Mouse (Mus musculus): ENCODE measurements around the gene Gtf2h4. TPM values are rescaled to one million over a fixed set of nuclear protein-coding genes. Genes with fewer than 3 reads are reported as not detected.

Gene Gtf2h4
- polyA plus RNA-seq, 1 experiment: 17.2 TPM

- Histone ChIP-seq H3K27ac (ENCODE audit: insufficient read depth, low read depth, low read length) (no peak overlapping the region), H3K27me3 (ENCODE audit: control insufficient read depth, insufficient read depth, low read length) (no peaks in the 10 kb centered on the region), H3K4me3 (ENCODE audit: low read depth, low read length) (no peak overlapping the region), H3K4me1 (ENCODE audit: control insufficient read depth, insufficient read depth, insufficient read length, low read length) (peaks cover 18% of the 10 kb centered on the region), H3K36me3 (ENCODE audit: control insufficient read depth, insufficient read depth, low read length) (peaks cover 22% of the 10 kb centered on the region)
- 28% methylated on average over 6 of the region's 6 CpGs for WGBS
- TF ChIP-seq POLR2A (IDR thresholded peaks at IDR 0.05; ENCODE audit: low read depth, low read length) (no peak), CTCF (IDR thresholded peaks at IDR 0.05; ENCODE audit: extremely low read depth, insufficient read length, insufficient replicate concordance, low read depth, low read length) (no peak)
Observed at GRCm38 (mm10) chr17:35696691-35697090, 23.2 kb upstream of the Gtf2h4 start.

GRCm38 (mm10) chr17:35695289-35695688 is 21.8 kb upstream of the Gtf2h4 start:
- Histone ChIP-seq H3K27ac (ENCODE audit: insufficient read depth, low read depth, low read length) (no peak overlapping the region), H3K4me1 (ENCODE audit: control insufficient read depth, insufficient read depth, insufficient read length, low read length) (peaks cover 18% of the 10 kb centered on the region), H3K36me3 (ENCODE audit: control insufficient read depth, insufficient read depth, low read length) (peaks cover 30% of the 10 kb centered on the region), H3K27me3 (ENCODE audit: control insufficient read depth, insufficient read depth, low read length) (no peaks in the 10 kb centered on the region), H3K4me3 (ENCODE audit: low read depth, low read length) (no peak overlapping the region)
- WGBS: 91% methylated on average over 2 of the region's 2 CpGs
- no peak for TF ChIP-seq POLR2A (IDR thresholded peaks at IDR 0.05; ENCODE audit: low read depth, low read length)
- peak; percentile 56; the same call in 1 of the 2 replicates for TF ChIP-seq CTCF (IDR thresholded peaks at IDR 0.05; ENCODE audit: extremely low read depth, insufficient read length, insufficient replicate concordance, low read depth, low read length)

DNA sequence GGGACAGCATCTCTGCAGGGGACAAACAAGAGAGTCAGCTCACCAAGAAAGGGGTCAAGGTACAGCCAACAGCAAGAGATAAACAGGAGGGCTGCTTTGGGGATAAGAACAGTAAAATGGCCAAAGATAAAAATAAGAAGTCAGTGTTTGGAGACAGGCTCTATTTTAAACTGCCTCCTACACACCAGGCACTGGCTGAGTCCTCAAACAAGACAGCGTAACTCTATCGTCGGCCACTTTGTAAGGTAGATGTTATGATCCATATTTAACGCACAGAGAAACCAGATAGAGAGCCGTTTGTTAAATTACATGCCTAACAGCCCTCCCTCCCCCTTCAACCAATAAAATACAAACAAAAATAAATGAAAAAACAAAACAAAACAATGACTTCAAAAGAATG is 20.4 kb upstream of the Gtf2h4 start:
- WGBS: 87% methylated on average over 5 of the region's 5 CpGs
- H3K27me3 ChIP-seq (ENCODE audit: control insufficient read depth, insufficient read depth, low read length): no peaks in the 10 kb centered on the region
- TF ChIP-seq POLR2A (IDR thresholded peaks at IDR 0.05; ENCODE audit: low read depth, low read length): no peak
- TF ChIP-seq CTCF (IDR thresholded peaks at IDR 0.05; ENCODE audit: extremely low read depth, insufficient read length, insufficient replicate concordance, low read depth, low read length): no peak
- H3K4me1 ChIP-seq (ENCODE audit: control insufficient read depth, insufficient read depth, insufficient read length, low read length): peaks cover 11% of the 10 kb centered on the region
- H3K4me3 ChIP-seq (ENCODE audit: low read depth, low read length): no peak overlapping the region
- no peak overlapping the region for H3K27ac ChIP-seq (ENCODE audit: insufficient read depth, low read depth, low read length)
- H3K36me3 ChIP-seq (ENCODE audit: control insufficient read depth, insufficient read depth, low read length): peaks cover 40% of the 10 kb centered on the region

DNA sequence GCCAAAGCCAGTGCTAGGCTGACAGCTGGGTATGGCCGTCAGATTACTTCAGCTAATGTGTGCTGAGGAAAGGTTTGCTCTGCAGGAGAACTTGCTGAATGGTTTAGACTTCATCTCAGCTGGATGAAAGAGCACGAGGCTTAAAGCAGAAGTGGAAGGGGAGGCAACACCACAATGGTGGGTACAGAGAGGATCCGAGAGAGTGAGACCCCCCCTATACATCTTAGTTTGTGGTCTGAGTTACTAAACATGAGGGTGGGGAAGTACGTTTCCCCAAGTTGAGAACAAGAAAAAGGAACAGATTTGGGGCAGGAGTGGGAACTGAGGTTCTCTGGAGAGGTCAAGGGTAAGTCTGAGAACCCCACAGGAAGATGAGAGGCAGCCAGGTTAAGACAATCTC is 18.8 kb upstream of the Gtf2h4 start:
- Histone ChIP-seq H3K36me3 (ENCODE audit: control insufficient read depth, insufficient read depth, low read length) (peaks cover 52% of the 10 kb centered on the region), H3K27me3 (ENCODE audit: control insufficient read depth, insufficient read depth, low read length) (no peaks in the 10 kb centered on the region), H3K27ac (ENCODE audit: insufficient read depth, low read depth, low read length) (no peak overlapping the region), H3K4me3 (ENCODE audit: low read depth, low read length) (no peak overlapping the region), H3K4me1 (ENCODE audit: control insufficient read depth, insufficient read depth, insufficient read length, low read length) (peaks cover 2% of the 10 kb centered on the region; the same call in 1 of the 2 replicates)
- TF ChIP-seq CTCF (IDR thresholded peaks at IDR 0.05; ENCODE audit: extremely low read depth, insufficient read length, insufficient replicate concordance, low read depth, low read length): no peak
- TF ChIP-seq POLR2A (IDR thresholded peaks at IDR 0.05; ENCODE audit: low read depth, low read length): no peak
- WGBS: 72% methylated on average over 4 of the region's 4 CpGs

- WGBS: 77% methylated on average over 4 of the region's 4 CpGs
- Histone ChIP-seq H3K4me1 (ENCODE audit: control insufficient read depth, insufficient read depth, insufficient read length, low read length) (no peaks in the 10 kb centered on the region), H3K27me3 (ENCODE audit: control insufficient read depth, insufficient read depth, low read length) (no peaks in the 10 kb centered on the region), H3K36me3 (ENCODE audit: control insufficient read depth, insufficient read depth, low read length) (peaks cover 58% of the 10 kb centered on the region), H3K27ac (ENCODE audit: insufficient read depth, low read depth, low read length) (no peak overlapping the region), H3K4me3 (ENCODE audit: low read depth, low read length) (no peak overlapping the region)
- TF ChIP-seq CTCF (IDR thresholded peaks at IDR 0.05; ENCODE audit: extremely low read depth, insufficient read length, insufficient replicate concordance, low read depth, low read length) (no peak), POLR2A (IDR thresholded peaks at IDR 0.05; ENCODE audit: low read depth, low read length) (no peak)
Observed at GRCm38 (mm10) chr17:35691811-35692210, 18.3 kb upstream of the Gtf2h4 start.

GRCm38 (mm10) chr17:35689936-35690645 is 16.6 kb upstream of the Gtf2h4 start:
- Histone ChIP-seq H3K36me3 (ENCODE audit: control insufficient read depth, insufficient read depth, low read length) (peaks cover 72% of the 10 kb centered on the region), H3K27ac (ENCODE audit: insufficient read depth, low read depth, low read length) (no peak overlapping the region), H3K27me3 (ENCODE audit: control insufficient read depth, insufficient read depth, low read length) (no peaks in the 10 kb centered on the region), H3K4me3 (ENCODE audit: low read depth, low read length) (no peak overlapping the region), H3K4me1 (ENCODE audit: control insufficient read depth, insufficient read depth, insufficient read length, low read length) (no peaks in the 10 kb centered on the region)
- WGBS: 86% methylated on average over 18 of the region's 18 CpGs
- no peak for TF ChIP-seq POLR2A (IDR thresholded peaks at IDR 0.05; ENCODE audit: low read depth, low read length)
- TF ChIP-seq CTCF (IDR thresholded peaks at IDR 0.05; ENCODE audit: extremely low read depth, insufficient read length, insufficient replicate concordance, low read depth, low read length): no peak

DNA sequence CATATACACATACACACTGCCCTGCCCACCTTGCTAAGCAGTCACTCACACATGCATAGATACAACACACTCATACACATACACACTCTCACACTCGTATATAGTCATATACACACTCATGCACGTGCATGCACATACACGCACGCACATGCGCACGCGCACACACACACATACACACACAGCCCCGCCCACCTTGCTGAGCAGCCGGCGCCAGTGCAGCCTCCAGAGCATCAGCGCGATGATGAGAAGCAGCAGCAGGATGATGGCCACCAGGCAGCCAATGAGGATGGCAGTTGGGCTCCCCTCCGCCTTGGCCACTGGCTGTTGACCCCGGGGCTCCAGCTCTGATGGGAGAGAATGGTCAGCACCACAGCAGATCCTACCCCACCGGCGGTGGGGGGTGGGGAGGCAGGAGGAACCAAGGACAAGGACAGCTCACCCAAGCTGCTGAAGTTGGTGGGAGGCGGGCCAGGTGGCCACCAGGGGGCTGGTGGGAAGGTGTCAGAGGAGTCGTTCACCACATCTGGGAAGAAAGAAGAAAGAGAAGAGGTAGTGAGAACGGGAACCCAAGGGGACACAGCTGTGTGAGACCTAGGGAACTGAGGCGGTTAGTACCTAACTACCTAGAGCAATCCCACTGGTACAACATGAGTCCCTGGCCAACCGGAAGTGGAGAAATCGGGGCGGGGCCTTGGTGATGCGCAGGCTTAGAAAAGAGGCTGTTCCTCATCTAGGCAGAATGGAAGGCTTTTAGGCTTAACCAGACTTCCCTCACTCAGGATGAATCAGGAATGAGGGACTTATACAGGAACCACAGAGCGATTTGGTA is 15.0 kb upstream of the Gtf2h4 start:
- 86% methylated on average over 25 of the region's 25 CpGs for WGBS
- H3K4me1 ChIP-seq (ENCODE audit: control insufficient read depth, insufficient read depth, insufficient read length, low read length): no peaks in the 10 kb centered on the region
- H3K27ac ChIP-seq (ENCODE audit: insufficient read depth, low read depth, low read length): no peak overlapping the region
- H3K4me3 ChIP-seq (ENCODE audit: low read depth, low read length): no peak overlapping the region
- TF ChIP-seq CTCF (IDR thresholded peaks at IDR 0.05; ENCODE audit: extremely low read depth, insufficient read length, insufficient replicate concordance, low read depth, low read length): no peak
- peaks cover 79% of the 10 kb centered on the region for H3K36me3 ChIP-seq (ENCODE audit: control insufficient read depth, insufficient read depth, low read length)
- H3K27me3 ChIP-seq (ENCODE audit: control insufficient read depth, insufficient read depth, low read length): no peaks in the 10 kb centered on the region
